Mouse (Mus musculus): Measurements from ENCODE around the gene Edil3. TPM values are rescaled to one million over a fixed set of nuclear protein-coding genes. Genes with fewer than 3 reads are reported as not detected.
"Not testable (repeated sequence)": the region's sequence is repeated elsewhere in the genome, so short reads cannot be mapped to it uniquely, and the experiment has no call there.

The Edil3 gene
- total and polyA plus RNA-seq, 3 experiments: 0.10 to 0.30 (median 0.16) TPM

GRCm38 (mm10) chr13:89007696-89008427, 186.6 kb downstream of the Edil3 start:
- Histone ChIP-seq H3K4me1 (ENCODE audit: control insufficient read depth, insufficient read depth, low read length) (no peaks in the 10 kb centered on the region), H3K36me3 (ENCODE audit: control insufficient read depth, insufficient read depth, low read length) (no peaks in the 10 kb centered on the region), H3K27me3 (ENCODE audit: control insufficient read depth, insufficient read depth, low read length) (no peaks in the 10 kb centered on the region), H3K79me2 (replicated peaks; ENCODE audit: control insufficient read depth, insufficient read depth, low read length) (no peaks in the 10 kb centered on the region), H3K27ac (no peak overlapping the region), H3K9ac (ENCODE audit: low read depth, low read length) (no peak overlapping the region), H3K4me3 (no peak overlapping the region)
- intact Hi-C loops (cut with DNase I): no loop called here
- TF ChIP-seq EP300 (IDR thresholded peaks at IDR 0.05; ENCODE audit: insufficient read depth, low read depth, low read length) (no peak), CTCF (IDR thresholded peaks at IDR 0.05) (no peak), POLR2A (IDR thresholded peaks at IDR 0.05; ENCODE audit: insufficient read depth, low read depth, low read length) (no peak)
- WGBS: 65% methylated on average over 4 of the region's 4 CpGs
- DNase-seq: no peak

- H3K9ac ChIP-seq (ENCODE audit: low read depth, low read length): no peak overlapping the region
- DNase-seq: no peak
- no peaks in the 10 kb centered on the region for H3K36me3 ChIP-seq (ENCODE audit: control insufficient read depth, insufficient read depth, low read length)
- intact Hi-C loops (cut with DNase I): no loop called here
- TF ChIP-seq POLR2A (IDR thresholded peaks at IDR 0.05; ENCODE audit: insufficient read depth, low read depth, low read length): no peak
- no peak for TF ChIP-seq EP300 (IDR thresholded peaks at IDR 0.05; ENCODE audit: insufficient read depth, low read depth, low read length)
- no peak for TF ChIP-seq CTCF (IDR thresholded peaks at IDR 0.05)
- no peaks in the 10 kb centered on the region for H3K27me3 ChIP-seq (ENCODE audit: control insufficient read depth, insufficient read depth, low read length)
- H3K79me2 ChIP-seq (replicated peaks; ENCODE audit: control insufficient read depth, insufficient read depth, low read length): no peaks in the 10 kb centered on the region
- H3K4me1 ChIP-seq (ENCODE audit: control insufficient read depth, insufficient read depth, low read length): no peaks in the 10 kb centered on the region
- H3K4me3 ChIP-seq: no peak overlapping the region
- H3K27ac ChIP-seq: no peak overlapping the region
Observed at GRCm38 (mm10) chr13:89012500-89012899, 191.2 kb downstream of the Edil3 start.

- no peak overlapping the region for H3K4me3 ChIP-seq
- H3K27ac ChIP-seq: no peak overlapping the region
- TF ChIP-seq EP300 (IDR thresholded peaks at IDR 0.05; ENCODE audit: insufficient read depth, low read depth, low read length): no peak
- TF ChIP-seq CTCF (IDR thresholded peaks at IDR 0.05): no peak
- no peak for TF ChIP-seq POLR2A (IDR thresholded peaks at IDR 0.05; ENCODE audit: insufficient read depth, low read depth, low read length)
- no peak for DNase-seq
- no peaks in the 10 kb centered on the region for H3K79me2 ChIP-seq (replicated peaks; ENCODE audit: control insufficient read depth, insufficient read depth, low read length)
- intact Hi-C loops (cut with DNase I): no loop called here
- no peak overlapping the region for H3K9ac ChIP-seq (ENCODE audit: low read depth, low read length)
- H3K36me3 ChIP-seq (ENCODE audit: control insufficient read depth, insufficient read depth, low read length): no peaks in the 10 kb centered on the region
- H3K4me1 ChIP-seq (ENCODE audit: control insufficient read depth, insufficient read depth, low read length): no peaks in the 10 kb centered on the region
- 59% methylated on average over 3 of the region's 3 CpGs for WGBS
- no peaks in the 10 kb centered on the region for H3K27me3 ChIP-seq (ENCODE audit: control insufficient read depth, insufficient read depth, low read length)
Observed at GRCm38 (mm10) chr13:89029817-89030539, 208.7 kb downstream of the Edil3 start.

GRCm38 (mm10) chr13:89035711-89036110, 214.4 kb downstream of the Edil3 start:
- intact Hi-C loops (cut with DNase I): no loop called here
- no peaks in the 10 kb centered on the region for H3K27me3 ChIP-seq (ENCODE audit: control insufficient read depth, insufficient read depth, low read length)
- DNase-seq: no peak
- no peaks in the 10 kb centered on the region for H3K4me1 ChIP-seq (ENCODE audit: control insufficient read depth, insufficient read depth, low read length)
- H3K27ac ChIP-seq: no peak overlapping the region
- TF ChIP-seq EP300 (IDR thresholded peaks at IDR 0.05; ENCODE audit: insufficient read depth, low read depth, low read length) (no peak), CTCF (IDR thresholded peaks at IDR 0.05) (no peak), POLR2A (IDR thresholded peaks at IDR 0.05; ENCODE audit: insufficient read depth, low read depth, low read length) (no peak)
- no peak overlapping the region for H3K4me3 ChIP-seq
- no peaks in the 10 kb centered on the region for H3K79me2 ChIP-seq (replicated peaks; ENCODE audit: control insufficient read depth, insufficient read depth, low read length)
- 65% methylated on average over 2 of the region's 2 CpGs for WGBS
- H3K9ac ChIP-seq (ENCODE audit: low read depth, low read length): no peak overlapping the region
- H3K36me3 ChIP-seq (ENCODE audit: control insufficient read depth, insufficient read depth, low read length): no peaks in the 10 kb centered on the region

GRCm38 (mm10) chr13:89041495-89041894, 220.2 kb downstream of the Edil3 start:
- intact Hi-C loops (cut with DNase I): no loop called here
- no peak for DNase-seq
- TF ChIP-seq CTCF (IDR thresholded peaks at IDR 0.05): no peak
- TF ChIP-seq EP300 (IDR thresholded peaks at IDR 0.05; ENCODE audit: insufficient read depth, low read depth, low read length): no peak
- no peak for TF ChIP-seq POLR2A (IDR thresholded peaks at IDR 0.05; ENCODE audit: insufficient read depth, low read depth, low read length)
- H3K79me2 ChIP-seq (replicated peaks; ENCODE audit: control insufficient read depth, insufficient read depth, low read length): no peaks in the 10 kb centered on the region
- H3K27me3 ChIP-seq (ENCODE audit: control insufficient read depth, insufficient read depth, low read length): no peaks in the 10 kb centered on the region
- H3K4me1 ChIP-seq (ENCODE audit: control insufficient read depth, insufficient read depth, low read length): no peaks in the 10 kb centered on the region
- no peaks in the 10 kb centered on the region for H3K36me3 ChIP-seq (ENCODE audit: control insufficient read depth, insufficient read depth, low read length)
- 83% methylated on average over 1 of the region's 1 CpGs for WGBS
- no peak overlapping the region for H3K9ac ChIP-seq (ENCODE audit: low read depth, low read length)
- no peak overlapping the region for H3K27ac ChIP-seq
- no peak overlapping the region for H3K4me3 ChIP-seq

- H3K4me3 ChIP-seq; DNase-seq; H3K79me2 ChIP-seq (replicated peaks; ENCODE audit: control insufficient read depth, insufficient read depth, low read length); H3K27me3 ChIP-seq (ENCODE audit: control insufficient read depth, insufficient read depth, low read length); intact Hi-C loops (cut with DNase I); H3K9ac ChIP-seq (ENCODE audit: low read depth, low read length); H3K27ac ChIP-seq; H3K4me1 ChIP-seq (ENCODE audit: control insufficient read depth, insufficient read depth, low read length); H3K36me3 ChIP-seq (ENCODE audit: control insufficient read depth, insufficient read depth, low read length): not testable (repeated sequence)
Observed at GRCm38 (mm10) chr13:89070132-89070531, 248.9 kb downstream of the Edil3 start.

Data from heart, adult 2 months (tissue).